Mouse (Mus musculus) right cerebral cortex, adult 2 months (tissue): ENCODE measurements at regions not wholly inside any gene's neighbourhood (a gene's known extent, or its start where the extent isn't known, plus 50 kb on each side); places are given as distances from the start of the nearest gene placed in this dataset.

Experiments used
- DNase-seq, 2 experiments: peaks; one replicate each; pipeline ENCODE4 v3.0.0; 2021 to 2022; ENCODE audit warnings: low spot score in 2 of 2

- no peak for DNase-seq
These were observed 143.4 kb upstream of the F930015N05Rik start for GRCm38 (mm10) chr11:64579826-64580225.

- DNase-seq = no peak
These were observed 149.6 kb upstream of the F930015N05Rik start for GRCm38 (mm10) chr11:64586056-64586455.

- DNase-seq = no peak
These were observed 150.7 kb upstream of the F930015N05Rik start for GRCm38 (mm10) chr11:64587034-64587710.

- DNase-seq = no peak
These were observed 151.5 kb upstream of the F930015N05Rik start for GRCm38 (mm10) chr11:64587751-64588600.

- DNase-seq = no peak
These were observed 152.1 kb upstream of the F930015N05Rik start for GRCm38 (mm10) chr11:64588601-64588989.

- no peak for DNase-seq
These were observed 152.6 kb upstream of the F930015N05Rik start for GRCm38 (mm10) chr11:64589026-64589425.

- DNase-seq = no peak
These were observed 153.6 kb upstream of the F930015N05Rik start for GRCm38 (mm10) chr11:64590091-64590490.

- no peak for DNase-seq
These were observed 155.8 kb upstream of the F930015N05Rik start for GRCm38 (mm10) chr11:64592253-64592652.

GRCm38 (mm10) chr11:64597305-64597704, 160.9 kb upstream of the F930015N05Rik start:
- no peak for DNase-seq

- DNase-seq = no peak
These were observed 162.7 kb upstream of the F930015N05Rik start for GRCm38 (mm10) chr11:64599178-64599577.

GRCm38 (mm10) chr11:64600201-64601102, 164.0 kb upstream of the F930015N05Rik start:
- peak; percentile 10 to 23 for DNase-seq

- DNase-seq = no peak
These were observed 172.6 kb upstream of the F930015N05Rik start for GRCm38 (mm10) chr11:64609043-64609442.

- DNase-seq = no peak
These were observed 174.3 kb upstream of the F930015N05Rik start for GRCm38 (mm10) chr11:64610724-64611123.

- DNase-seq = no peak
These were observed 178.7 kb upstream of the F930015N05Rik start for GRCm38 (mm10) chr11:64615140-64615539.

- DNase-seq = no peak
These were observed 182.4 kb upstream of the F930015N05Rik start for GRCm38 (mm10) chr11:64618631-64619385.

- no peak for DNase-seq
These were observed 190.7 kb upstream of the F930015N05Rik start for GRCm38 (mm10) chr11:64627180-64627579.

GRCm38 (mm10) chr11:64640947-64641346, 204.5 kb upstream of the F930015N05Rik start:
- DNase-seq = no peak

GRCm38 (mm10) chr11:64643171-64643570, 206.7 kb upstream of the F930015N05Rik start:
- DNase-seq = no peak

GRCm38 (mm10) chr11:64647938-64648337, 211.5 kb upstream of the F930015N05Rik start:
- no peak for DNase-seq

- DNase-seq = no peak
These were observed 214.3 kb upstream of the F930015N05Rik start for GRCm38 (mm10) chr11:64650571-64651282.

GRCm38 (mm10) chr11:64652811-64653210, 216.4 kb upstream of the F930015N05Rik start:
- no peak for DNase-seq
